Mouse (Mus musculus): ENCODE data around the gene Necap2.

- TF ChIP-seq GATA1 (IDR thresholded peaks at IDR 0.05; ENCODE audit: low read length) (no peak), TAL1 (IDR thresholded peaks at IDR 0.05; ENCODE audit: low read length) (no peak)
These were observed 21.8 kb upstream of the Necap2 start for GRCm38 (mm10) chr4:141099956-141100355.

Data from erythroblast, embryonic 14.5 days (primary cell).